Mouse (Mus musculus) hindbrain, embryonic 13.5 days (tissue): ENCODE measurements around the gene Rtl6. TPM values are rescaled to one million over a fixed set of nuclear protein-coding genes. Genes with fewer than 3 reads are reported as not detected.

Experiments used
- ATAC-seq: fragments of 200-750 bp; cut with Nextera tagmentation; 2 replicates; pipeline ENCODE4 v1.8.0; 2017; ENCODE audit warnings: moderate TSS enrichment; ENCODE audit not compliant: low FRiP score
- H3K27ac ChIP-seq: fragments of 300-500 bp; sonication (generic); 2 replicates; pipeline ENCODE4 v1.5.1; 2015; ENCODE audit warnings: inconsistent platforms, mild to moderate bottlenecking, moderate library complexity
- H3K27me3 ChIP-seq: fragments of 300-500 bp; sonication (generic); 2 replicates; pipeline ENCODE4 v1.6.1; 2015; ENCODE audit warnings: mild to moderate bottlenecking, inconsistent platforms
- H3K36me3 ChIP-seq: fragments of 300-500 bp; sonication (generic); 2 replicates; pipeline ENCODE4 v1.6.1; 2015; ENCODE audit warnings: mild to moderate bottlenecking, inconsistent platforms
- H3K4me1 ChIP-seq: fragments of 300-500 bp; sonication (generic); replicated peaks from 2 replicates; pipeline ENCODE4 v1.6.1; 2015; ENCODE audit warnings: inconsistent platforms
- H3K4me2 ChIP-seq: fragments of 300-500 bp; sonication (generic); 2 replicates; pipeline ENCODE4 v1.6.1; 2015; ENCODE audit warnings: inconsistent platforms, mild to moderate bottlenecking, moderate library complexity
- H3K4me3 ChIP-seq: fragments of 300-500 bp; sonication (generic); 2 replicates; pipeline ENCODE4 v1.5.1; 2015; ENCODE audit warnings: mild to moderate bottlenecking, inconsistent platforms
- H3K9ac ChIP-seq: fragments of 300-500 bp; sonication (generic); 2 replicates; pipeline ENCODE4 v1.6.1; 2015; ENCODE audit warnings: mild to moderate bottlenecking, inconsistent platforms
- H3K9me3 ChIP-seq: fragments of 300-500 bp; sonication (generic); 2 replicates; pipeline ENCODE4 v1.6.1; 2016; ENCODE audit warnings: inconsistent platforms
- WGBS: fragments of 180-500 bp; shearing (Covaris S2); methylation state at CpG from one replicate; pipeline ENCODE4 v1.1.7; 2015; 5-methylcytosine and 5-hydroxymethylcytosine counted together
- polyA plus RNA-seq: library from polyadenylated mRNA; unstranded; fragments of >200 nt; fragmentation: Nextera tagmentation; extraction: Ambion mirVana; gene quantifications from 2 replicates; pipeline ENCODE4 v1.2.1, GENCODE M21; 2015

Gene Rtl6
- polyA plus RNA-seq, 1 experiment from 2014 or later, result 51.6 TPM

DNA sequence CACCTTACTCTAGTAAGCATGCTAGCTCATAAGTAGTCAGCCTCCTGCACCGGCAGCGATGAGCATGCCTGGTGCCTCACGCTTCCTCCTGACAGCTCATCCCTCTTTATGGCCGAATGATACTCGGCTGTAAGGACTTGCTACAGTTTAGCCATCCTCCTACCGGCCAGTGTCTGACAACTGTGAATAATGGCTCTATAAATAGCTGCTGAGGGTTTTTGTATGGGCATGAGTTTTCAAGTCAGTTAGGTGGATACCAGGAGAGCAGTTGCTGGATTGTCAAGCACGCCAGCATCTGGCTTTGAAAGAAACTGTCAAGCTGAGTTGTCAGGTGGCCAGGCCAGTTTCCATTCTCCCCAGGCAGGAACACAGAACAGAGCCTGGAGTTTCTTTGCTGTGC, 52.7 kb downstream of the Rtl6 start:
- Histone ChIP-seq H3K27ac (peak overlapping the region; percentile 49; the same call in 1 of the 2 replicates), H3K9ac (0 out of 2 replicates have a peak overlapping the region, but pooled peaks have one; percentile 8), H3K9me3 (no peaks in the 10 kb centered on the region), H3K4me2 (no peak overlapping the region), H3K4me1 (peaks cover 41% of the 10 kb centered on the region), H3K4me3 (no peak overlapping the region), H3K36me3 (no peaks in the 10 kb centered on the region), H3K27me3 (0 out of 2 replicates have a peak, but pooled peaks cover 6% of the 10 kb centered on the region)
- no peak for ATAC-seq
- 15% methylated on average over 7 of the region's 7 CpGs for WGBS

Other genes starting within 250 kb of the Rtl6 start
- gene Parvg, start 233.8 kb downstream of the Rtl6 start, polyA plus RNA-seq, result 0.92 and 1.1 TPM in 2 replicates
- gene Shisal1, start 110.7 kb downstream of the Rtl6 start, polyA plus RNA-seq, result 9.5 and 10.9 TPM in 2 replicates
- 18.3 and 19.6 TPM in 2 replicates for gene Prr5, start 111.8 kb upstream of the Rtl6 start, polyA plus RNA-seq
- 1.0 TPM in 2 replicates for gene Arhgap8, start 162.2 kb upstream of the Rtl6 start, polyA plus RNA-seq